ENCODE assay signal across 25 mouse cellular contexts in genomic region chr2:70182150-70182670, GRCm38 (mm10).
A peak's percentile ranks its signal among the peaks of the same experiment; 100 is the strongest.
DNase-seq lines count a peak whose midpoint lies in the region; ATAC-seq and TF ChIP-seq lines count a peak whose summit lies in the region.
"Had no signal": no experiment of that assay in that cellular context is flagged by ENCODE, and none has a peak within 500 bp of the region (broad histone marks: within the 10 kb centered on the region; RNA-seq: fewer than 3 reads in every experiment).

No protein-coding gene starts in this region.

- H3K27ac ChIP-seq in neural tube, embryonic 15.5 days (replicated peaks): no peak overlapping the region
- no peak overlapping the region for H3K27ac ChIP-seq in thymus, adult 2 months (ENCODE audit: control insufficient read depth, insufficient read depth, low read length)
- H3K27ac ChIP-seq: embryonic facial prominence, embryonic 13.5 days; embryonic facial prominence, embryonic 15.5 days; forebrain, embryonic 10.5 days; forebrain, embryonic 12.5 days had no signal

- 0 out of 2 replicates have a peak, but pooled peaks cover under 1% of the 10 kb centered on the region for H3K27me3 ChIP-seq in neural tube, embryonic 15.5 days (replicated peaks)
- H3K27me3 ChIP-seq in thymus, adult 2 months (ENCODE audit: control insufficient read depth, insufficient read depth, low read length): no peaks in the 10 kb centered on the region
- H3K27me3 ChIP-seq: CH12.LX; embryonic facial prominence, embryonic 13.5 days; embryonic facial prominence, embryonic 15.5 days; forebrain, embryonic 12.5 days had no signal

- WGBS in neural tube, embryonic 15.5 days: 94% methylated on average over 8 of the region's 8 CpGs
- WGBS in thymus, adult 2 months: 93% methylated on average over 8 of the region's 8 CpGs

- H3K9ac ChIP-seq in neural tube, embryonic 15.5 days (replicated peaks): no peak overlapping the region
- H3K9ac ChIP-seq: embryonic facial prominence, embryonic 13.5 days; embryonic facial prominence, embryonic 15.5 days; forebrain, embryonic 12.5 days had no signal

- H3K4me1 ChIP-seq in neural tube, embryonic 15.5 days: peaks cover 15% of the 10 kb centered on the region
- H3K4me1 ChIP-seq in thymus, adult 2 months (replicated peaks; ENCODE audit: control insufficient read depth, insufficient read depth, low read length): no peaks in the 10 kb centered on the region
- H3K4me1 ChIP-seq: embryonic facial prominence, embryonic 13.5 days; embryonic facial prominence, embryonic 15.5 days had no signal

- no peaks in the 10 kb centered on the region for H3K36me3 ChIP-seq in neural tube, embryonic 15.5 days
- no peaks in the 10 kb centered on the region for H3K36me3 ChIP-seq in thymus, adult 2 months (ENCODE audit: control insufficient read depth, insufficient read depth, low read length)
- H3K36me3 ChIP-seq: embryonic facial prominence, embryonic 13.5 days; embryonic facial prominence, embryonic 15.5 days; forebrain, embryonic 10.5 days; forebrain, embryonic 12.5 days; G1E had no signal

- ATAC-seq in neural tube, embryonic 15.5 days (ENCODE audit: low FRiP score): no peak
- ATAC-seq: CD4-positive, CD25-positive, alpha-beta regulatory T cell, adult 4 months; forebrain, embryonic 14.5 days; forebrain, embryonic 16.5 days had no signal

- H3K4me2 ChIP-seq in neural tube, embryonic 15.5 days: no peak overlapping the region
- H3K4me2 ChIP-seq: embryonic facial prominence, embryonic 13.5 days; embryonic facial prominence, embryonic 15.5 days; forebrain, embryonic 12.5 days had no signal

- no peaks in the 10 kb centered on the region for H3K9me3 ChIP-seq in neural tube, embryonic 15.5 days (replicated peaks)
- H3K9me3 ChIP-seq: embryonic facial prominence, embryonic 13.5 days; embryonic facial prominence, embryonic 15.5 days; forebrain, embryonic 10.5 days; forebrain, embryonic 12.5 days; G1E had no signal

- peak; percentile 8 for DNase-seq in neural tube, embryonic 10.5 days (ENCODE audit: extremely low spot score, low spot score)
- DNase-seq in 416B (ENCODE audit: low read depth): peak; percentile 80
- DNase-seq in NIH3T3 (ENCODE audit: low read depth): peak; percentile 49
- DNase-seq in cerebellum, adult 11 months: no peak
- no peak for DNase-seq in thymus, adult 2 months
- DNase-seq in embryo, embryonic 11 days: no peak
- DNase-seq: adrenal gland, adult 2 months; adrenal gland, postnatal 10 days; adrenal gland, postnatal 25 days; cerebellum, adult 11-12 months; cerebellum, adult 2 months; cerebellum, adult 9-10 months; cerebellum, postnatal 10 days; cerebellum, postnatal 25 days had no signal

- no peak for TF ChIP-seq POLR2A in thymus, adult 2 months (IDR thresholded peaks at IDR 0.05; ENCODE audit: control insufficient read depth, extremely low read depth, insufficient read depth, low read length, poor library complexity)

- no peak overlapping the region for H3K4me3 ChIP-seq in neural tube, embryonic 15.5 days (replicated peaks)
- no peak overlapping the region for H3K4me3 ChIP-seq in thymus, adult 2 months (ENCODE audit: control insufficient read depth, insufficient read depth, low read length)
- H3K4me3 ChIP-seq: embryonic facial prominence, embryonic 13.5 days; embryonic facial prominence, embryonic 15.5 days; erythroblast, embryonic 14.5 days; forebrain, embryonic 10.5 days; forebrain, embryonic 12.5 days had no signal

- TF ChIP-seq CTCF in thymus, adult 2 months (IDR thresholded peaks at IDR 0.05; ENCODE audit: borderline replicate concordance, control insufficient read depth, extremely low read depth, insufficient read depth, low read length, poor library complexity): no peak

Comparison
In these comparisons a context has a peak if more than half of its experiments do, and no peak if none do; other contexts are left out.
1. DNase-seq: peak in neural tube, embryonic 10.5 days (single experiment), 416B (single experiment) and NIH3T3 (single experiment); none in cerebellum, adult 11 months (single experiment), thymus, adult 2 months (single experiment) and embryo, embryonic 11 days (single experiment).